Mouse (Mus musculus) MEL (cell line): ENCODE measurements around the gene Hspb11.

Experiments
- CHD1 ChIP-seq: IDR thresholded peaks from 2 replicates; pipeline ENCODE4 v1.6.1; 2012; ENCODE audit warnings: low read depth, mild to moderate bottlenecking, inconsistent platforms, low read length, improper control_type of control experiment
- CTCF ChIP-seq, 3 experiments: IDR thresholded peaks in 2 of 3; conservative IDR thresholded peaks in 1 of 3; 2 replicates each; pipeline ENCODE4 v1.5.1; 2011 to 2012; ENCODE audit warnings: low read length in 3 of 3, low read depth in 2 of 3, mild to moderate bottlenecking in 2 of 3, improper control_type of control experiment in 1 of 3, inconsistent platforms in 1 of 3, mixed read lengths in 1 of 3, moderate library complexity in 1 of 3; ENCODE audit not compliant: control insufficient read depth in 1 of 3, insufficient read depth in 1 of 3, poor library complexity in 1 of 3, severe bottlenecking in 1 of 3
- ELF1 ChIP-seq: IDR thresholded peaks from 2 replicates; pipeline ENCODE4 v1.6.1; 2014; ENCODE audit warnings: low read depth, mild to moderate bottlenecking, inconsistent platforms, low read length, improper control_type of control experiment, moderate library complexity
- POLR2A ChIP-seq, 2 experiments: IDR thresholded peaks; 2 replicates each; pipeline ENCODE4 v1.6.1; 2011 to 2012; ENCODE audit warnings: low read length in 2 of 2, mild to moderate bottlenecking in 2 of 2, control low read depth in 1 of 2, improper control_type of control experiment in 1 of 2, low read depth in 1 of 2, moderate library complexity in 1 of 2; ENCODE audit not compliant: control insufficient read depth in 1 of 2, insufficient read depth in 1 of 2, poor library complexity in 1 of 2
- SIN3A ChIP-seq: IDR thresholded peaks from 2 replicates; pipeline ENCODE4 v1.6.1; 2012; ENCODE audit warnings: low read length, improper control_type of control experiment, inconsistent platforms
- USF1 ChIP-seq: IDR thresholded peaks from 2 replicates; pipeline ENCODE4 v1.6.1; 2014; ENCODE audit warnings: low read depth, mild to moderate bottlenecking, inconsistent platforms, low read length, improper control_type of control experiment, moderate library complexity
- USF2 ChIP-seq, 2 experiments: IDR thresholded peaks; 2 replicates each; pipeline ENCODE4 v1.6.1; 2011 to 2012; ENCODE audit warnings: improper control_type of control experiment in 2 of 2, low read length in 2 of 2, borderline replicate concordance in 1 of 2, inconsistent platforms in 1 of 2, low read depth in 1 of 2, mild to moderate bottlenecking in 1 of 2; ENCODE audit not compliant: insufficient read depth in 1 of 2

GRCm38 (mm10) chr4:107249471-107249870 is 3.9 kb upstream of the Hspb11 start:
- TF ChIP-seq ELF1 (no peak), POLR2A (IDR thresholded peaks at IDR 0.05; ENCODE audit: control insufficient read depth in 1 of 2, insufficient read depth in 1 of 2, low read depth in 1 of 2, low read length in 2 of 2, poor library complexity in 1 of 2) (no peak), CTCF (IDR thresholded peaks at IDR 0.05 in 2 of 3, conservative IDR thresholded peaks at IDR 0.05 in 1 of 3; ENCODE audit: control insufficient read depth in 1 of 3, insufficient read depth in 1 of 3, low read depth in 2 of 3, low read length in 3 of 3, poor library complexity in 1 of 3, severe bottlenecking in 1 of 3) (no peak), SIN3A (no peak), USF2 (IDR thresholded peaks at IDR 0.05; ENCODE audit: borderline replicate concordance in 1 of 2, insufficient read depth in 1 of 2, low read depth in 1 of 2, low read length in 2 of 2) (no peak), CHD1 (no peak), USF1 (no peak)
